Mouse (Mus musculus) bone marrow macrophage, adult 2 months (primary cell): ENCODE results near the gene Lpar1. TPM values are rescaled to one million over a fixed set of nuclear protein-coding genes. Genes with fewer than 3 reads are reported as not detected.

Experiments used
- H3K27ac ChIP-seq: 2 replicates; pipeline ENCODE4 v1.5.1; 2012; ENCODE audit warnings: low read depth, low read length; ENCODE audit not compliant: insufficient read depth
- H3K4me1 ChIP-seq: 2 replicates; pipeline ENCODE4 v1.6.1; 2012; ENCODE audit warnings: low read length; ENCODE audit not compliant: control insufficient read depth, insufficient read depth
- H3K4me3 ChIP-seq: 2 replicates; pipeline ENCODE4 v1.5.1; 2012; ENCODE audit warnings: mild to moderate bottlenecking, low read length, moderate library complexity; ENCODE audit not compliant: insufficient read depth
- CTCF ChIP-seq: IDR thresholded peaks from 2 replicates; pipeline ENCODE4 v1.5.1; 2012; ENCODE audit warnings: low read depth, mild to moderate bottlenecking, low read length, moderate library complexity
- POLR2A ChIP-seq: IDR thresholded peaks from 2 replicates; pipeline ENCODE4 v1.6.1; 2012; ENCODE audit warnings: mild to moderate bottlenecking, low read depth, low read length, borderline replicate concordance
- polyA plus RNA-seq: library from polyadenylated mRNA; stranded (reverse); fragments of >200 nt; gene quantifications from 2 replicates; pipeline ENCODE4 v1.2.4, GENCODE M21; 2012; ENCODE audit not compliant: missing spikeins, insufficient read depth, insufficient read length

Gene Lpar1
- polyA plus RNA-seq, 1 experiment, result 5.5 TPM

- TF ChIP-seq CTCF, result no peak
- no peak for TF ChIP-seq POLR2A
- no peak overlapping the region for H3K27ac ChIP-seq
- no peak overlapping the region for H3K4me3 ChIP-seq
- H3K4me1 ChIP-seq, result peaks cover 4% of the 10 kb centered on the region; the same call in 1 of the 2 replicates
These were observed 18.0 kb upstream of the Lpar1 start for GRCm38 (mm10) chr4:58571661-58572060.

DNA sequence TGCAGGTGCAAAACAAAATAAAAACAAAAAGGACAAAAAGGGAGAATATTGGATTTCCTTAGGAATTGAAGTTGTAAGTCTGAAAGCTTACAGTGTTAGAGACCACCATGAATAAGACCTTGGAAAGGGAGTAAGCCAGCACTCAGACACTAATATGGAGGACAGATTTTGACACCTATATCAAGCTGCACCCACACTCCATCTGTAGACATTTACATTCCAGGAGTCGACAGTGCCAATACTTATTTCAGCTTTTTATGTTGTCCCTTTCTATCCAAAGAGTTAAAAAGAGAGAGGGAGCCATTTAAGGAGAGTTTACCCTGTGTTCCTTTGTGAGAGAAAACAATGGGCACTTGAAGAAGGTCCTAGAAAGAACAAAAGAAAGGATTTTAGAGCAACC is 17.5 kb upstream of the Lpar1 start:
- Histone ChIP-seq H3K27ac (no peak overlapping the region), H3K4me1 (peaks cover 4% of the 10 kb centered on the region; the same call in 1 of the 2 replicates), H3K4me3 (no peak overlapping the region)
- TF ChIP-seq CTCF (no peak), POLR2A (no peak)

- no peak overlapping the region for H3K27ac ChIP-seq
- TF ChIP-seq POLR2A, result no peak
- TF ChIP-seq CTCF, result no peak
- peaks cover 4% of the 10 kb centered on the region; the same call in 1 of the 2 replicates for H3K4me1 ChIP-seq
- no peak overlapping the region for H3K4me3 ChIP-seq
These were observed 14.8 kb upstream of the Lpar1 start for GRCm38 (mm10) chr4:58568486-58568885.

DNA sequence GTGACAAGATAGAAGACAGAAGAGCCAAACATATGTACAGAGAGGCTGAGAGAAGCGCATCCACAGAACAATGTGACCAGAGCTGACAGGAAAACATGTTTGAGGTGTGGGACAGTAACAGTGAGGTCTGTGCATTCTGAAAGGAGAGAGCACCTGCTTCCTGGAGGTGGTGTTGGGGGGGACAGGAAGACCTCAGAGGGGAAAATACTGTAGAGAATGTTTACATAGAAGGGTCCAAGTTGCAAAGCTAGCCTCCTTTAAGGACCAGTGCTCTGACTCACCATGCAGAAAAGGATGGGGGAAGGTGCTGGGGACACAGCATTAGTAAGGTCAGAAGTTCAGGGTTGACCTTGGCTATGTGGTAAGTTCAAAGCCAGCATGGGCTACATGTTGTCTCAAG is 9.1 kb upstream of the Lpar1 start:
- Histone ChIP-seq H3K4me3 (no peak overlapping the region), H3K27ac (no peak overlapping the region), H3K4me1 (no peaks in the 10 kb centered on the region)
- TF ChIP-seq POLR2A, result no peak
- no peak for TF ChIP-seq CTCF

GRCm38 (mm10) chr4:58557001-58557400 is 3.3 kb upstream of the Lpar1 start:
- TF ChIP-seq POLR2A, result no peak
- no peak overlapping the region for H3K27ac ChIP-seq
- H3K4me3 ChIP-seq, result no peak overlapping the region
- H3K4me1 ChIP-seq, result no peaks in the 10 kb centered on the region

DNA sequence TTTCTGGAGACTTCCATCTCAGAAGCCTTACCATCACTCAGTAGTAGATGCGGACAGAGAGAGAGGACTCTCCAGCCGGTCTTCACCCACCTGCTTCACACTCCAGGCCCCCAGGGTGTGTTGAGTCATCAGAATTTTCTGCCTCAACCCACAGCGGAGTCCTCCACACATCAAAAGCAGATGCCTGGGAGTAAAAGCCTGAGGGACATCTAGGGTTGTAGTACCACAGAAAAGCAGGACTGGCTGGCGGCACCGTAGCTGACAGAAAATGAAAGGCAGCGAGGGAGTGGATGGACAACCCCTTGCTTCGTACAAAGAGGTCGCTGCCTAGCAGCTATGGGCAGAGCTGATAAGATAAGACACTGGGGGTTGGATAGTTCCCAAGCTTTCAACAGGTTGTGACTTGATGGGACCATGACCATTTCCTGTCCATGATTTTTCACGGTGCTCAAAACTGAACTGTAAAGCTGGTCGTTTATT is 701 bp upstream of the Lpar1 start:
- H3K4me3 ChIP-seq, result no peak overlapping the region
- TF ChIP-seq POLR2A (no peak), CTCF (no peak)
- no peaks in the 10 kb centered on the region for H3K4me1 ChIP-seq
- no peak overlapping the region for H3K27ac ChIP-seq

GRCm38 (mm10) chr4:58552731-58553630 is 717 bp downstream of the Lpar1 start:
- no peak overlapping the region for H3K27ac ChIP-seq

GRCm38 (mm10) chr4:58552229-58552628 is 1.5 kb downstream of the Lpar1 start:
- Histone ChIP-seq H3K4me3 (peak overlapping the region; percentile 67), H3K4me1 (no peaks in the 10 kb centered on the region; the same call in 1 of the 2 replicates), H3K27ac (no peak overlapping the region)
- no peak for TF ChIP-seq CTCF
- TF ChIP-seq POLR2A, result no peak

More at GRCm38 (mm10) chr4:58552731-58553630, 717 bp downstream of the Lpar1 start:
- H3K4me3 ChIP-seq, result peak overlapping the region; percentile 67
- no peaks in the 10 kb centered on the region; the same call in 1 of the 2 replicates for H3K4me1 ChIP-seq
- no peak for TF ChIP-seq POLR2A
- TF ChIP-seq CTCF, result no peak

GRCm38 (mm10) chr4:58551820-58552219 is 1.9 kb downstream of the Lpar1 start:
- H3K4me3 ChIP-seq, result peak overlapping the region; percentile 67; the same call in 1 of the 2 replicates
- TF ChIP-seq POLR2A (no peak), CTCF (peak; percentile 97)

DNA sequence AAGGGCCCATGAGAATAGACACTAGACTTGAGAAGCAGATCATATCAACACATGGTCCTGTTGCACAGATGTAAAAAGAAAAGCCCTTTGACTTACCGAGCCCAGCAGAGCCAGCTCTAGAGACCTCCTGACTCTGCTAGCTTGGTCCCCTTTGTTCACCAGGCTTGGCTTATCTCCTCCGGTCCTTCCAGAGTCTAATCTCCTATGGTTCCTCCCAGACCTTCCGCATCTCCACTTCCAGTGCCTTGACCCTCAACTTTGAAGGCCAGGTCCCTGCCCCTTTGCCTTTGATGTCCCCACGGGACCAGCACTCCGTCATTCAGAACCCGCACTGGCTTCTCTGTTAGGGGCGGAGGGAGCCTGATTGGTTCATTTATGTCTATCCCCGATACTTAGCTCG is 6.0 kb downstream of the Lpar1 start:
- H3K4me3 ChIP-seq, result no peak overlapping the region
- no peak for TF ChIP-seq CTCF
- TF ChIP-seq POLR2A, result no peak

More at GRCm38 (mm10) chr4:58551820-58552219, 1.9 kb downstream of the Lpar1 start:
- Histone ChIP-seq H3K4me1 (peaks cover under 1% of the 10 kb centered on the region; the same call in 1 of the 2 replicates), H3K27ac (no peak overlapping the region)

More for the DNA sequence above, 6.0 kb downstream of the Lpar1 start:
- no peak overlapping the region for H3K27ac ChIP-seq
- peaks cover 10% of the 10 kb centered on the region for H3K4me1 ChIP-seq
